Mouse (Mus musculus) gastrocnemius, adult 8-10 months (tissue): Measurements from ENCODE around the gene Ntan1. TPM values are rescaled to one million over a fixed set of nuclear protein-coding genes. Genes with fewer than 3 reads are reported as not detected.
"Not testable (repeated sequence)": the region's sequence is repeated elsewhere in the genome, so short reads cannot be mapped to it uniquely, and the experiment has no call there.

Experiments
- DNase-seq, 2 experiments: peaks; one replicate each; pipeline ENCODE4 v3.0.0; 2022; ENCODE audit warnings: low spot score in 2 of 2
- total RNA-seq, 4 experiments: library from RNA; stranded (reverse); gene quantifications; 2 replicates each; pipeline ENCODE4 v1.2.4; 2022

The Ntan1 gene
- total RNA-seq, result 10 to 100 TPM; 39.9 to 45.9 (median 44.7) TPM

DNA sequence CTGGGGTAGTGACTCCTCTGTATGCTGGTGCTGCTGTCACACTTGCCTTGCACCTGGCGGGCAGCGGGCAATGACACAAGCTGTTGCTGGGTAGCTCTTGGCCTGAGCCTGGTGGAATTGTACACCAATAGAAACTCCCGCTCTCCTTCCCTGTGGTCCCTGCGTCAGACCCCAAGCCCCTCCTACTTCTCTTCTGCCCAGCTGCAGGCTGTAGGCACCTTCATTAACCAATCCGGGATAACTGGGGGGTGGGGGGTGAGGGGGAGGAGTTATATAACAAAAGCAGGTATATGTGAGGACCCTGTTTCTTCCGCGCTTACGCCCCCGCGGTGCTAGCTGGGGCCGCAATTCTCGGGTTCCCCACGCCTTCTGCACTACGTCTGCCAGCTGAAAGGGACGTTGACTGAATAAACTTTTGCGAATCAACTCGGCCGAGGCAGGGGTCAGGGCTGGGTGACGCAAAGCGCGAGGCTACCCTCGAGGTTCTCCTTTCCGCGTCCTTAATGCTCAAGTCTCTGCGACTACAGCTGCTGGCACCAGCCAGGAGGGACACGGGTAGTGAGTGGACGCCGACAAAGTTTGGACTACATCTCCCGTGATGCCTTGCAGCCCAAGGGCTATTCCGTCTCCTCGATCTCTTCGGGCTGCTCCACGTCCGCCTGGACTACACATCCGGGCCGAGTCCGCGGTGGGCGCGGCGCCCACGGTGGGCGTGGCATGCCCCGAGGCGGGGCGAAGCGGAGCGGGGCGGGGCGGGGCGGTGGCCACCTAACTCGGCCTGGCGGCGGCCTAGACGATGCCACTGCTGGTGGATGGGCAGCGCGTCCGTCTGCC is at the start of gene Ntan1:
TSS of gene Ntan1 (plus strand) at position 286 of the 834 bp plus-strand sequence.
- peak; percentile 94 for DNase-seq

DNA sequence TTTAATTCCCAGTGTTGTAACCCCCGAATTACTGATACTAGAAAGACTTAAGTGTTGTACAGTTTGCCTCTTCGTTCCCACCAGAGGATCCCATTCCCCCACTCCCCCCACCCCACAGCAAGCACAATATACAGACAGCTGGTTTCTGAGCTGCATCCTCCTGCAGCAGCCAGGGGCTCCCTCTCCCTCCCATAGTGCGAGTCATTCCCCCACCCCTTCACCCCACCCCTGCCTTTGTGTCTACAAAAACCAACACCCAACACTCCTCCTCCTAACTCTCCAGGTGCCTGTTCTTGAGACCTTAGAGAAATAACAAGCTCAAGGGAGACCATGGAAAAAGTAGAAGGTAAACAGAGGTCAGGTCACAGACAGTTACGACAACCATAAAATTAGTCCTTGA is 47.0 kb upstream of the Ntan1 start:
- DNase-seq, result not testable (repeated sequence)

DNA sequence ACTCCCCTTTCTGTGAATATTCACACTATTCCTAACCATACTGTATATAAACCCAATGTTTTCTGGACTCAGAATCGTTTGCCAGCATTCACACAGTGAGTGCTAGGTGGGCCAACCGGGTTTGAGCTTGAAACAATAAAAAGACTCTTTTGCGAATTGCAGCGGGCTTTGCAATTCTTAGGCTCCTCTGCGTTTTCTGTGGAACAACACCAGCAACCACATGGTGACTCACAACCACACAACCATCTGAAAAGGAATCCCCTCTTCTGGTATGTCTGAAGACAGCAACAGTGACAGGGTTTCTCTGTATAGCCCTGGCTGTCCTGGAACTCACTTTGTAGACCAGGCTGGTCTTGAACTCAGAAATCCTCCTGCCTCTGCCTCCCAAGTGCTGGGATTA is 46.6 kb upstream of the Ntan1 start:
- not testable (repeated sequence) for DNase-seq

DNA sequence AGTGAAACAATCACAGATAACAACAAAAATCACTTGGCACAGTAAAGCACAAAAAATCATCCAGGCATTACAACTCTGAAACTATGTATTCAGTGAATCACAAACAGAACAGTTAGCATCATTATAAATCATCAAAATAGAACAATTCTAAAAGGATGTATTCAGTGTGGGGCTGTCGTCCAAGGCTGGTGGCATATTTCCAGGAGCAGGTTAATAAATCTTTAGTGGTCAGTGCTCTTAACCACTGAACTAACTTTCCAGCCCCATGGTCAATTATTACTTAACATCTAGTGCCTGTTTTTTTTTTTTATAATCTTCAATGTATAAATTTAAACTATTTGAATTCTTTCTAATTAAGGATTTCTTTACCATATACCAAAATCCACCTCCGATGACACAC is 44.6 kb upstream of the Ntan1 start:
- not testable (repeated sequence) for DNase-seq

DNA sequence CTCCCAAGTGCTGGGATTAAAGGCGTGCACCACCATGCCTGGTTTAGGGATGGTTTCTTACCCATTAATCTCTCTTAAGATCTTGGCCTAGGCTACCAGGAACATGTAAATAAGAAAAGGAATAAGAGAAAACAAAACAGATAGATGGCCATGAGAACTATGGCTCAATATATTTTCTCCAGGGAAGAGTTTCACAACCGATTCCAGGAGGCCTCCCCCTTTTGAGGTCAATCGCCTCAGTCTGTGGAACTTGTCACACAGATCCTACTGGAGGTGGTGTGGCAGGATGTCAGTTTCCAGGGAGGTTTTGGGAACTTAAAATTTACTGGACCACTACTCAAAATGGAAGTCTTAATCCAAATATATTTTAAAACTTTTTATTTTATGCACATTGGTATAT is 44.0 kb upstream of the Ntan1 start:
- not testable (repeated sequence) for DNase-seq

DNA sequence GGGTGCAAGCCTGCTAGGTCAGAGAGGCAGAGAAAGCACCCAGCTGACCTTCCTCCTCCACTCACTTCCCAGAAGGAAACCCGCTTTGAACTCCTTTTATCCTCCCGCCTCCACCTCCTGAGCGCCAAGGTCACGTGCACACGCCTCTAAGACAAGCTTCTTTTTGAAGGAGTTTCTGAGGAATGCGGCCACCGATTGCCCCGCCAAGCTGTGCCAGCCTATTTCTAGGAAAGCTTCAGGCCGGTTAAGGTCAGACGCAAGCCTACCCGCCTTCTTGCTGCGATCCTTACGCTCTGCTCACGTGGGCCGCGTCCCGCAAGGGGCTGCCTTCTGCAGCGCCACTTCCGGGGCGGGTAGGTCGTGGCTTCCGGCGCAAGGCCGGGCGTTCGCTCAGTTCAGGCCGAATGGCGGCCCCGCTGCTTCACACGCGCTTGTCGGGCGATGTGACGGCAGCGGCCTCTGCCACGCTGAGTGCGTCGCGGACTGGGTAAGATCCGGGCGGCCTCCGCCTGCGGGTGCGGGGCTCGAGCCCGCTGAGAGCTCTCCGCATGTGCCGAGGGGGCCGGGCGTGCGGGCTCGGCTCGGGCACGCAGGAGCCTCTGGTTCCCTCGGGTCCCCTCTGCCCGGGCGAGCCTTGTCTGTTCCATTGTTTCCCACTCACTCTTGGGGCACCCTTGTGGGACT is 38.1 kb upstream of the Ntan1 start, which contains the start of gene Rrn3:
TSS of gene Rrn3 (plus strand) at position 356 of the 684 bp plus-strand sequence.
- DNase-seq, result peak; percentile 85

DNA sequence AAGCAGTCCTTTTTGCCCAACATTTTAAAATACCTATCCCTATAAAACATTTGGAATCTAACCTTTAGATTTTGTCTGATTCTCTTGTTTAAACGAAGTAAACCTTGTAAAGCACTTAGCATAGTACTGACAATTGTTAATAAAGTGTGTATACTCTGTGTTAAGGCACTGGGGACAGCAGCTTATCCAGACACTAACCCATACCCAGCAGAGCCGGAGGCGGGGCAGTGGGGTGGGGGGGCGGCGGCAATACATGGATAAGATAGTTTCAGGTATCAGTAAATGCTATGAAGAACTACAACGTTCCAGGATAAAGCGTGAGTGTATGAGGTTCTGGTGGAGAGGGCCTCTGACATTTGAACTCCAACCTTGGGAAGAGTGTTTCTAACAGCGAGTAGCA is 37.4 kb upstream of the Ntan1 start:
- DNase-seq, result no peak

DNA sequence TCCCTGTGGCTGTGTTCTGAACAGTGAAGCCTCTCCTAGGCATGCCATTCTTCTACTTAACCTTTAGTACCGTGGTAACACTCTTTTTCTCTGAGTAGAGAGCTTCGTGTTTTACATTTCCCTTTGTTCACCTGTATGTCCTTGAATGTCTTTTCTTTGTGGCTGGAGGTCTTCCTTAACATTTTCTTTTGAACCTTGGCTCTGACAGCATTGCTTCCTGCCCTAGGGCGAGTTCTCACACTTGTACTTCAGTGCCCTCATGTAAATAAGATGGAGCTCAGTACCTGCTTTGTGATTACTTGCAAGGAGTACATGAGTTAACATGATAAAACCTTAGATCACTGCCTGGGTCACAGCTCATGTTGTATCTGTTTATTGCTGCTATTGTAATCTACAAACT is 32.7 kb upstream of the Ntan1 start:
- no peak for DNase-seq

DNA sequence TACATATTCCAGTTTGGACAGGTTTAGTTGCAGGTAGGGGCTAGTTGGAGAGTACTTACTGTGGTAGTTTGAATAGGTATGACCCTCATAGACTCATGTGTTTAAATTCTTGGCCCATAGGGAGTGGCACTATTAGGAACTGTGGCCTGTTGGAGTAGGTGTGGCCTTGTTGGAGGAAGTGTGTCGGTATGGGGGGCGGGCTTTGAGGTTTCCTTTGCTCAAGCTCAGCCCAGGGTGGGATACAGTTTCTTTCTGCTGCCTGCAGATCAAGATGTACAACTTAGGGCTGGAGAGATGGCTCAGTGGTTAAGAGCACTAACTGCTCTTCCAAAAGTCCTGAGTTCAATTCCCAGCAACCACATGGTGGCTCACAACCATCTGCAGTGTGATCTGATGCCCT is 25.2 kb upstream of the Ntan1 start:
- DNase-seq, result not testable (repeated sequence)

DNA sequence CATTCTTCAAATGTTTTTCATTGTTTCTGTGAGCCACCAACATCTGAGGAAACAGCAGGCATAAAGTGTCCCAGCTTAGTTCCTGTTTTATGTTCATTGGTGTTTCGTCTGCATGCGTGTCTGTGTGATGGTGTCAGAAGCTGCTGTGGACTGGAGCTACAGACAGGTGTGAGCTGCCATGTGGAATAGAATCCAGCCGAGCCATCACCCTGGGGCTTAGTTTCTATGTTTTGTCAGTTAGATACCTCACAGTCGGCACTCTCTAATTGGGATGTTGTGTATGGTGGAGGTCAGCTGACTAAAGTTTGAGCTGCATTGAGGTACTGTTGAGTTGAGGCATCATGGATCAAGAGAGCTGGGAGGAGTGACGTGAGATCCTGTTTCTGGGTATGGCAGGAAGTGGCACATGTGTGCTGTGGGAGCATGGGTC is 21.9 kb upstream of the Ntan1 start:
- no peak for DNase-seq

DNA sequence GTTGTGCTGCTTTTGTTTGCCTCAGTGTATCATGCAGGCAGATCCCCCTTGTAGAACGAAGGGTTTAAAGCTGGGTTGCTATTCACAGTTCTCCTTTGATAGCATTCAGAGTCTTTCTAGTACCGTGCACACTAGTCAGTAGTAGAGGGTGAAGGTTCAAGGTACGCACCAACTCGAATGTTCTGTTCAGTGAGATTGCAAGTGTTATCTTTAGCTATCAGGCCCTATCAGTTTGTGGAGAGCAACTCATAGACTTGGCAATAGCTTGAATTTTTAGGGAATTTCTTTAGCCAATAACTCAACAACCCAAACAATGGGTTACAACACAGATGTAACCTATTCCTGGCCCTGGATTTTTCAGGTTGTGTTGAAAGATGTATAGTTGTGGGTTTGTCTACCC is 17.4 kb upstream of the Ntan1 start:
- no peak for DNase-seq

DNA sequence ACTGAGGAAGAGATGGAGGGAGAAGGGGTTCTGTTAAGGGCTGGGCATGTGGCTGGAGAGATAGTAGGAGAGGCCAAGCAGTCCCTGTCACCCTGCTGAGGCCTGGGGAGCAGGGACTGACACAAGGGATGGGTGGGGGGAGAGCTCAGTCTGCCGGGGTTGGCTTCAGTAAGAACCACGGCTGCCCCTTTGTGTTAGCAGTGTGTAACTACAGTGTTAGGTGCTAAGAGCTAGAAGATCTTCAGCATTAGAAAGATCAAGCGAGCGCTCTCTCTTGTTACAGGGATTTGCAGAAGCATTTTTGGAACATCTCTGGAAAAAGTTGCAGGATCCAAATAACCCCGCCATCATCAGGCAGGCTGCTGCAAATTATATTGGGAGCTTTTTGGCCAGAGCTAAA is 14.0 kb upstream of the Ntan1 start:
- no peak for DNase-seq

DNA sequence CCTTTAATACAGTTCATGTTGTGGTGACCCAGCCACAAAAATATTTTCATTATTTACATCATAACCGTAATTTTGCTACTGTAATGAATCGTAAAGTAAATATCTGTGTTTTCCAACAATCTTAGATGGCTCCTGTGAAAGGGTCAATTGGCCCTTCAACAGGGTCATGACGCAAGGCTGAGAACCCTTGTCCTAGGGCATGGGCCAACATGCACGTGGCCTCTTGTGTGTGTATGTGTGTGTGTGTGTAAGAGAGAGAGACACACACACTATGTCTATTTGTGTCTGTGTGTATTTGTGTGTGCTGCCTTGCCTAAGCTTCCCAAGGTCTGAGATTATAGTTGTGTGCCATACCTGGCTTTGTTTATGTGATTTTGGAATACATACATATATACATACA is 11.0 kb upstream of the Ntan1 start:
- DNase-seq, result no peak

DNA sequence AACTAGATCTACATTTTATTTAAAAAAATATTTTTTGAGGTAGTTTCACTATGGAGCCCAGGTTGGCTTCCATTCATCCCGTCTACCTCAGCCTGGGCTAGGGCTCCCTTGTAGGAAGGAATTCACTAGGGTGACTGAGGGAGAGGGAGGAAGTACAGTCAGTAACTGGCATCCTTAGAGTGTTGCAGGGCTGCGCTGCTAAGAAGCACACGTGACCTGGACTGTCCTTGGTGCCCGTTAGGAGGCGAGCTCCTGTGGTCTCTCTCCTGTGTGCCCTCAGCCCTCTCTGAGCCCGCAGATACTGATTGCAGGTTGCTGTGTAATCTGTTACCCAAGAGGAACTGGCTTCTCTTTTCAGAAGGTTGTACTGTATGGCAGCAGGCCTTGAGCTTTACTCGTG is 10.2 kb upstream of the Ntan1 start:
- no peak for DNase-seq

DNA sequence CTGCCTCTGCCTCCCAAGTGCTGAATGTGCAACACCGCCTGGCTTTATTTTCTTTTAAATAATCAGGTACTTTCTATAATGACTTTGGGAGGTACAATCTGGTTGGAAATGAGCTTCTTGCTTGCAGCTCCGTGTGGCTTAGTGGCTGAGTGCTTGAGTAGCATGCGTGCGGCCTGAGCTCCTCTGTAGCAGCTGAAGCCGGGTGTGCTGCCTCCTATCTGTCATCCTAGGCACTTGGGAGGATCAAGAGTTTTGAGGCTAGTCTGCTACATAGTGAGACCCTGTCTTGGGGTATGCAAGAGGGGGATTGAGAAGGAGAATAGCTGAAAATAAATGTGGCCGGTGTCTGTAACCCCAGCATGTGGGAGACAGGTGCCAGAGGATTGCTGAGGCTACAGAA is 6.5 kb upstream of the Ntan1 start:
- no peak for DNase-seq

DNA sequence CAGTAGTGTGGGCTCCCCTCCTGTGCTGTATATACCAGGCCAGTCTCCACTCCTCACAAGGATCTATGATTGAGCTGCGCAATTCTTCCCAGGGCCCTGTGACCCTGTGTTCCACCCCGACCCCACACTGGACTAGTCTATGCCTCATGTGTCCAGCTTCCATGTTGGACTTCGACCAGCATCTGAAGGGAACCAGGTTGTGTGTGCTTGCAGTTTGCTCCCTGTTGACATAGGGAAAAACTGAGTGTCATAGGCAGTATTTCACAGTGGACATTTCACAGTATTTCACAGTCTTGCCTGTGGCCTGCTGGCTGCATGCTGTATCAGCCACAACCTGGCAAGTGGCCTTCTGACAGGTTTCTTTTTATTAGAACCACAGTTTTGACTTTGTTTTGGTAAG is 5.4 kb upstream of the Ntan1 start:
- no peak for DNase-seq

DNA sequence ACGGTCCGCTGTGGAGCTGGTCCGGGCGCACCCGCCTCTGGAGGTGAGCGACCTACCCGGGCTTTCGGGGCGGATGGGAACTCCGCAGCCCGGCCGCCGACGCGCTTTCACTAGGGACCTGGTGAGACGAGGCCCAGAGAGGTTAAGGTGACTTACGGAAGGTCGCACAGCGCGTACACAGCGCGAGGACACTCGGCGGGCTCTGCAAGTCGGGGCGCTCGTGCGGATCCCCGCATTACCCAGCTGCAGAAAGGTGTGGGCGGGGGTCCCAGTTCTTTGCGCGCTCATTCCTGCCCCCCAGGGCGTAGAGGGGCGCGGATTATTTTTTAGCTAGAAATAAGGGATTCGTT is 724 bp downstream of the Ntan1 start:
- DNase-seq, result no peak

DNA sequence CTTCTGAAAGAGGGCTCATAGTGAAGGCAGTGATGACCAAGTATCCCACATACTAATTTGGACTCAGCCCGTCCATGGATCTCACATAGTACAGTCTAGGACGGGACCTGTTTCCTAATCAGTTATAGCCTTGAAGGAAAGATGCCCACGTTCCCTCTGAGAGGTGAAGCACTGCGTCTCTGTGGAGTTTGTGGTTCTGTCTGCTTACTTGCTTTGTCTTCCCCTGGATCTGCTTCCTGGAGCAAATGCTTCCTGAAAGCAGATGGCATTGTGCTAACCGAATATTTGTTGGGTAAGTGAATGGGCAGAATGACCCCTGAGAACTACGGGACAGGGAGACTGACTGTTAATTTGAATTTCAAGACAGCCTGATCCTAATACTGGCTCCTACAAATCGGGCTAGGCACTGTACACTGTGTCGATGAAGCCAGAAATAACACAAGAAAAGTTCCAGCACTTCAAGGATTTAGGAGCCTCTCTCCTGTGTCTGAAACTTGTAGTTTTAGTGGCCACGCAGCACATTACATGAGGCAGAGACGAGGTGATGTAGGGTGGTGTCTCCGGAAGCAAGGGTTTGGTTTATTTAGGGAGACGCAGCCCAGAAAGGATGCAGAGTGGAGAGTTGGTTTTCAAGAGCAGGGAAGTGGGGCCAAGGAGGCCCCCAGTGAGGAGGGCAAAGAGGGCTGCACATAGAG is 1.3 kb downstream of the Ntan1 start:
- no peak for DNase-seq

DNA sequence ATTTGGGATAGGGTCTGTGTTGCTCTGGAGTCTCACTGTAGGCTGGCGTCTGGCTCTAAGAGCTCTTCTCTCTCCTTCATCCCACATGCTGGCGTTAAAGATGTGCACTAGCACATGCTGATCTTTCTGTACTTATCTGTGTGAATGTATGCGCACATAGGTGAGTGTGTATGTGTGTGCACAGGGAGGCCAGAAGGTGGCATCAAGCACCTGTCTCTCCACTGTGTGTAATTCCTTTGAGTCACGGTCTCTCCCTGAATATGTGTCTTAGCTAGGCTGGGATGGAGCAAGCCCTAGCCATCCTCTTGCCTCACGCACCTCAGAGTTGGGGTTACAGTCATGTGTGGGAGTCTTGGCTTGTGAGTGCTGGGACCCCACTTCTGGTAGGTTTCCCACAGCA is 2.1 kb downstream of the Ntan1 start:
- no peak for DNase-seq

DNA sequence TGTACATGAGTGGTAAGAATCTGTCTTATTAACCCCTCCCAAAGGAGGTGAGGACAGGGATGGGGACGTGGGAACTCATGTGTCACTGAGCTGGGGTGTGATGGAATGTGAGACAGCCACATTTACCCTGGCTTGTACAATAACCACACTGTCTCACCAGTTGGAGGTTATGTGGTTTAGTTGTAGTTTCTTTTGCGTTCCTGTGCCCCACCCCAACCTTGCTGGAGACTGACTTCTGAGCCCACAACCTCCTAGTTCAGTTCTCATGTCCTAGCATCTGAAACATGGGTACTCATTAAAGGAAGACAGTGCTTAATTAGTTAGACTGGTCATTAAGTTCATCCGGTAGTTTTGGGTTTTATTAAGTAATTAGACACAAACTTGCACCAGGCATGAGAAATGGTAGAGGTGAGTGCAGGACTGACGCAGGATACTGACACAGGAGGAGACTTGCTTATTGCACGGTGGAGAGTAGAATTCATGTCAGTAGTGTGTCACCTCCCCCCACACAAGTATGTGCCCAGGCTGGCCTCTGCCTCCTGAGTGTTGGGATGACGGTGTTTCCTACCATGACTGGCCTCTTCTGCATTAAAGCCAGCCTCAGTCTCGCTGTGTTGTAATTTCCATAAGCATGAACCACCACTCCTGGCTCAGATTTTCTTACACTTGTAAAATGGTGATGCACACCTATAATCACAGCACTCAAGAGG is 7.3 kb downstream of the Ntan1 start:
- DNase-seq, result no peak

DNA sequence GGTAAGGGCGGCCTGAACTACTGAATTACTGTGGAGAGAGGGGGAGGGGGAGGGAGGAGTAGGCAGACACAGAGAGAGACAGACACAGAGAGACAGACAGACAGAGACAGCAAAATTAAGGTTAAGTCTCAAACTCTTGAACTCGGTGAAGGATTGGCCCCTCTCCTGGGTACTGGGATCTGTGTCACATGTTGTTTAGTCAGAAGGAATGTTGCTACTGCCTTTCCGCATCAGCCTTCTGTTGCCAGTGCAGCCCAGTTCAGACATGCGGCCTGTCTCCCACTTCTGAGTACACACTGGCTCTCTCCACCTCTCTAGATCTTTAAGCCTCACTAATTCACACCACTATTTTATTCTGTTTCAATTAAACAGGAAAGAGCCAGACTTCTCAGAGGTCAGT is 7.9 kb downstream of the Ntan1 start:
- DNase-seq, result no peak

DNA sequence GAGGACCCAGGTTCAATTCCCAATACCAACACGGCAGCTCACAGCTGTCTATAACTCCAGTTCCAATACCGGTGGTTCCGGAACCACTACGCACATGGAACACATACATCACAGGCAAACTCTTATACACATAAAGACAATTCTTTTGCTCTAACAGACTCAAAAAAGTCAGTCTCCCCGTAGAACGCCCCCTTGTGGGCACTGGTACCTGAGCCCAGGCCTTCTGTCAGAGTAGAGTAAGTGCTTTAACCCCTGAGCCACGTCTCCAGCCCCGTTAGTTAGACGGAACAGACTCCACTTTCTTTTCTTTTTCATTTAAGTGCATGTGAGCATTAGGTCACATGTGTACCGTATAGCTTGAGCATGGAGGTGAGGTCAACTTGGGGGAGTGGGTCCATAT is 11.8 kb downstream of the Ntan1 start:
- DNase-seq, result no peak
